Comparison of ENCODE assay signal across 20 mouse cellular contexts in genomic region chr10:90708822-90709601, GRCm38 (mm10).
DNase-seq lines count a peak whose midpoint lies in the region; ATAC-seq and TF ChIP-seq lines count a peak whose summit lies in the region.
"Had no signal": no experiment of that assay in that cellular context is flagged by ENCODE, and none has a peak within 500 bp of the region (broad histone marks: within the 10 kb centered on the region; RNA-seq: fewer than 3 reads in every experiment).

No protein-coding gene starts in this region.

- H3K27ac ChIP-seq in midbrain, embryonic 11.5 days (ENCODE audit: low read depth, low read length) = no peak overlapping the region
- H3K27ac ChIP-seq in midbrain, postnatal 0 days (ENCODE audit: low read depth, low read length) = no peak overlapping the region
- H3K27ac ChIP-seq in forebrain, embryonic 12.5 days = peak overlapping the region; percentile 50; the same call in 1 of the 2 replicates
- peak overlapping the region; percentile 64 for H3K27ac ChIP-seq in hindbrain, embryonic 12.5 days
- H3K27ac ChIP-seq in neural tube, embryonic 13.5 days (replicated peaks) = no peak overlapping the region
- no peak overlapping the region for H3K27ac ChIP-seq in heart, adult 2 months
- H3K27ac ChIP-seq: kidney, postnatal 0 days; limb, embryonic 12.5 days; liver, embryonic 13.5 days; lung, embryonic 15.5 days; macrophage; stomach, embryonic 15.5 days had no signal

- peaks cover 2% of the 10 kb centered on the region; the same call in 1 of the 2 replicates for H3K4me1 ChIP-seq in midbrain, embryonic 11.5 days (ENCODE audit: control insufficient read depth, insufficient read depth, low read length)
- no peaks in the 10 kb centered on the region for H3K4me1 ChIP-seq in midbrain, postnatal 0 days (ENCODE audit: insufficient read depth, low read length)
- H3K4me1 ChIP-seq in forebrain, embryonic 12.5 days = peaks cover 18% of the 10 kb centered on the region
- peaks cover 3% of the 10 kb centered on the region; the same call in 1 of the 2 replicates for H3K4me1 ChIP-seq in hindbrain, embryonic 12.5 days
- peaks cover 9% of the 10 kb centered on the region; the same call in 1 of the 2 replicates for H3K4me1 ChIP-seq in neural tube, embryonic 13.5 days (replicated peaks)
- H3K4me1 ChIP-seq in heart, adult 2 months (ENCODE audit: control insufficient read depth, insufficient read depth, low read length) = no peaks in the 10 kb centered on the region
- H3K4me1 ChIP-seq: heart, embryonic 12.5 days; limb, embryonic 12.5 days; liver, embryonic 13.5 days; lung, embryonic 15.5 days; stomach, embryonic 15.5 days had no signal

- no peak overlapping the region for H3K4me2 ChIP-seq in midbrain, embryonic 11.5 days
- no peak overlapping the region for H3K4me2 ChIP-seq in midbrain, postnatal 0 days (ENCODE audit: low read depth, low read length, poor library complexity, severe bottlenecking)
- no peak overlapping the region for H3K4me2 ChIP-seq in forebrain, embryonic 12.5 days
- no peak overlapping the region for H3K4me2 ChIP-seq in hindbrain, embryonic 12.5 days (replicated peaks)
- H3K4me2 ChIP-seq in neural tube, embryonic 13.5 days = no peak overlapping the region
- H3K4me2 ChIP-seq: heart, embryonic 12.5 days; limb, embryonic 12.5 days; liver, embryonic 13.5 days; lung, embryonic 15.5 days; stomach, embryonic 15.5 days had no signal

- peak; percentile 73 for ATAC-seq in midbrain, embryonic 11.5 days (ENCODE audit: low FRiP score)
- no peak for ATAC-seq in midbrain, postnatal 0 days (ENCODE audit: low FRiP score)
- ATAC-seq in forebrain, embryonic 12.5 days (ENCODE audit: low FRiP score) = peak; percentile 78
- peak; percentile 73 for ATAC-seq in hindbrain, embryonic 12.5 days (ENCODE audit: low FRiP score)
- peak; percentile 58; the same call in 1 of the 2 replicates for ATAC-seq in neural tube, embryonic 13.5 days (ENCODE audit: low read depth)
- ATAC-seq: intestine, embryonic 16.5 days had no signal

- WGBS in midbrain, embryonic 11.5 days = 55% methylated on average over 11 of the region's 11 CpGs
- WGBS in midbrain, postnatal 0 days = 33% methylated on average over 11 of the region's 11 CpGs
- WGBS in forebrain, embryonic 12.5 days = 35% methylated on average over 11 of the region's 11 CpGs
- 43% methylated on average over 11 of the region's 11 CpGs for WGBS in hindbrain, embryonic 12.5 days
- 40% methylated on average over 11 of the region's 11 CpGs for whole genome bisulfite sequencing in neural tube, embryonic 13.5 days
- WGBS in heart, adult 2 months = 65% methylated on average over 11 of the region's 11 CpGs

- no peak overlapping the region for H3K9ac ChIP-seq in midbrain, embryonic 11.5 days (ENCODE audit: low read length)
- no peak overlapping the region for H3K9ac ChIP-seq in midbrain, postnatal 0 days (replicated peaks; ENCODE audit: low read length, poor library complexity, severe bottlenecking)
- H3K9ac ChIP-seq in forebrain, embryonic 12.5 days = no peak overlapping the region
- no peak overlapping the region for H3K9ac ChIP-seq in hindbrain, embryonic 12.5 days
- H3K9ac ChIP-seq in neural tube, embryonic 13.5 days = no peak overlapping the region
- H3K9ac ChIP-seq in heart, adult 2 months (ENCODE audit: low read depth, low read length) = no peak overlapping the region
- H3K9ac ChIP-seq: heart, embryonic 12.5 days; limb, embryonic 12.5 days; liver, embryonic 13.5 days; lung, embryonic 15.5 days; stomach, embryonic 15.5 days had no signal

- H3K36me3 ChIP-seq in midbrain, embryonic 11.5 days (ENCODE audit: control insufficient read depth, insufficient read depth, low read length) = no peaks in the 10 kb centered on the region
- H3K36me3 ChIP-seq in midbrain, postnatal 0 days (ENCODE audit: insufficient read depth, low read length) = no peaks in the 10 kb centered on the region
- H3K36me3 ChIP-seq in forebrain, embryonic 12.5 days (replicated peaks) = no peaks in the 10 kb centered on the region
- H3K36me3 ChIP-seq in hindbrain, embryonic 12.5 days = no peaks in the 10 kb centered on the region
- no peaks in the 10 kb centered on the region for H3K36me3 ChIP-seq in neural tube, embryonic 13.5 days
- H3K36me3 ChIP-seq in heart, adult 2 months (ENCODE audit: control insufficient read depth, insufficient read depth, low read length) = no peaks in the 10 kb centered on the region
- H3K36me3 ChIP-seq: heart, embryonic 12.5 days; limb, embryonic 12.5 days; liver, embryonic 13.5 days; lung, embryonic 15.5 days; stomach, embryonic 15.5 days had no signal

- intact Hi-C loops in heart, adult 2 months (cut with DNase I) = no loop called here

- DNase-seq in midbrain, embryonic 11.5 days (ENCODE audit: low spot score, missing footprints) = no peak
- no peak for DNase-seq in midbrain, postnatal 0 days (ENCODE audit: low spot score)
- DNase-seq in cerebellum, postnatal 36 days = no peak
- no peak for DNase-seq in urinary bladder, adult 18-20 months (ENCODE audit: low spot score in 2 of 2)
- DNase-seq in heart, adult 2 months = no peak
- DNase-seq: adrenal gland, adult 8-10 months; cerebellum, adult 18-20 months; gastrocnemius, postnatal 14 days; liver, embryonic 13.5 days; thymus, adult 2 months had no signal

- H3K79me2 ChIP-seq in heart, adult 2 months (replicated peaks; ENCODE audit: control insufficient read depth, insufficient read depth, low read length) = no peaks in the 10 kb centered on the region

- no peaks in the 10 kb centered on the region for H3K9me3 ChIP-seq in midbrain, embryonic 11.5 days (ENCODE audit: control insufficient read depth, low read length)
- no peaks in the 10 kb centered on the region for H3K9me3 ChIP-seq in midbrain, postnatal 0 days (ENCODE audit: low read length)
- H3K9me3 ChIP-seq in forebrain, embryonic 12.5 days = no peaks in the 10 kb centered on the region
- no peaks in the 10 kb centered on the region for H3K9me3 ChIP-seq in hindbrain, embryonic 12.5 days (replicated peaks)
- H3K9me3 ChIP-seq in neural tube, embryonic 13.5 days = no peaks in the 10 kb centered on the region
- H3K9me3 ChIP-seq: heart, embryonic 12.5 days; limb, embryonic 12.5 days; liver, embryonic 13.5 days; lung, embryonic 15.5 days; stomach, embryonic 15.5 days had no signal

- H3K27me3 ChIP-seq in midbrain, embryonic 11.5 days (ENCODE audit: control insufficient read depth, insufficient read depth, low read length) = no peaks in the 10 kb centered on the region
- no peaks in the 10 kb centered on the region for H3K27me3 ChIP-seq in midbrain, postnatal 0 days (ENCODE audit: insufficient read depth, low read length)
- peaks cover 19% of the 10 kb centered on the region for H3K27me3 ChIP-seq in forebrain, embryonic 12.5 days
- no peaks in the 10 kb centered on the region for H3K27me3 ChIP-seq in hindbrain, embryonic 12.5 days
- no peaks in the 10 kb centered on the region for H3K27me3 ChIP-seq in neural tube, embryonic 13.5 days
- no peaks in the 10 kb centered on the region for H3K27me3 ChIP-seq in heart, adult 2 months (ENCODE audit: control insufficient read depth, insufficient read depth, low read length)
- H3K27me3 ChIP-seq: heart, embryonic 12.5 days; limb, embryonic 12.5 days; liver, embryonic 13.5 days; lung, embryonic 15.5 days; stomach, embryonic 15.5 days had no signal

- TF ChIP-seq CTCF in midbrain, postnatal 0 days (IDR thresholded peaks at IDR 0.05) = no peak
- no peak for TF ChIP-seq CTCF in heart, adult 2 months (IDR thresholded peaks at IDR 0.05)

- no peak for TF ChIP-seq POLR2A in heart, adult 2 months (IDR thresholded peaks at IDR 0.05; ENCODE audit: insufficient read depth, low read depth, low read length)

- no peak overlapping the region for H3K4me3 ChIP-seq in midbrain, embryonic 11.5 days (ENCODE audit: low read depth, low read length)
- no peak overlapping the region for H3K4me3 ChIP-seq in midbrain, postnatal 0 days (ENCODE audit: low read depth, low read length)
- H3K4me3 ChIP-seq in forebrain, embryonic 12.5 days (replicated peaks) = no peak overlapping the region
- H3K4me3 ChIP-seq in hindbrain, embryonic 12.5 days = no peak overlapping the region
- H3K4me3 ChIP-seq in neural tube, embryonic 13.5 days = no peak overlapping the region
- H3K4me3 ChIP-seq in heart, adult 2 months = no peak overlapping the region
- H3K4me3 ChIP-seq: heart, embryonic 12.5 days; limb, embryonic 12.5 days; liver, embryonic 13.5 days; lung, embryonic 15.5 days; stomach, embryonic 15.5 days had no signal

- TF ChIP-seq EP300 in heart, adult 2 months (IDR thresholded peaks at IDR 0.05; ENCODE audit: insufficient read depth, low read depth, low read length) = no peak

Comparison
In these comparisons a context has a peak if more than half of its experiments do, and no peak if none do; other contexts are left out.
1. H3K27ac ChIP-seq: peak in forebrain, embryonic 12.5 days (single experiment) and hindbrain, embryonic 12.5 days (single experiment); none in midbrain, embryonic 11.5 days (single experiment), midbrain, postnatal 0 days (single experiment), neural tube, embryonic 13.5 days (single experiment) and heart, adult 2 months (single experiment).